Mouse (Mus musculus) frontal cortex, postnatal 14 days (tissue): ENCODE measurements around the gene Dusp8.
"Not testable (repeated sequence)": the region's sequence is repeated elsewhere in the genome, so short reads cannot be mapped to it uniquely, and the experiment has no call there.

ENCODE experiments used
- DNase-seq, 2 experiments: peaks; one replicate each; pipeline ENCODE4 v3.0.0; 2022; ENCODE audit warnings: low spot score in 2 of 2

The Dusp8 gene

DNA sequence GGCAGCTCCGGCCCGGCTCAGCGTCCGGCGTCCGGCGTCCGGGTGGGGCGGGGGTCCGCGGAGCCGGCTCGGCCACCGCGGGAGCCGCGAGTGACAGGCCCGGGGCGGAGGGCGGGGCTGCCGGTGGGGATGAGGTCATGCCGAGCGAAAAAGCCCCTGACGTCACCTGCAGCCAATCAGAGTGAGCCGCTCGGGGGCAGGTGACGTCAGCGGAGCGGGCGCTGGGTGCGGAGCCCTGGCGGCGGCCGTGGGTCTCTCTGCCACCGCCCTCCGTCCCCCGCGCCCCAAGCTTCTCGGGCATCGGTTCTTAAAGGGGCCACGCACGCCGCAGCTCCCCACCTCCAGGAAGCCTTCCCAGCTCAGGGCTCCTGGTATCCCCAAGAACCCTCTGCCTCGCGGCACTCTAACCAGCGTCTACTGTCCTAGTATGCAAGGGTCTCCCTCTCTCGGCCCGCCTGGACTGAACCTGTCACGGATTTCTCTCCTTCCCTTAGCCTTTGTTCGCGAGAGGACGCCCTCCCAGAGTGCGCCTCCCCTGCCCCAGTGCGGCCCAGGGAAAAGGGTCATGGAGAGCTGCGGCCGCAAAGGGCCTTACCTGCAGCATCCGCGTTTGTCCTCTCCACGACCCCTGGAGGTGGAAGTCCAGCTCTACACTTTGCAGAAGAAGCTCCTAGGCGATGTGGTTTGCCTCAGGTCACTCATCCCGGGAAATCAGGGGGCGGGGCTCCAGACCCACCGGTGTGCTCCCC lies at the start of gene Dusp8:
TSS of gene Dusp8 (minus strand) at position 661 of the 749 bp plus-strand sequence.
- DNase-seq = peak; percentile 86 to 95

GRCm38 (mm10) chr7:142144507-142144906 lies 48.9 kb upstream of the Dusp8 start, which contains the start of gene Gm45337:
Gm45337 (minus strand) TSS chr7:142144607.
- no peak for DNase-seq

DNA sequence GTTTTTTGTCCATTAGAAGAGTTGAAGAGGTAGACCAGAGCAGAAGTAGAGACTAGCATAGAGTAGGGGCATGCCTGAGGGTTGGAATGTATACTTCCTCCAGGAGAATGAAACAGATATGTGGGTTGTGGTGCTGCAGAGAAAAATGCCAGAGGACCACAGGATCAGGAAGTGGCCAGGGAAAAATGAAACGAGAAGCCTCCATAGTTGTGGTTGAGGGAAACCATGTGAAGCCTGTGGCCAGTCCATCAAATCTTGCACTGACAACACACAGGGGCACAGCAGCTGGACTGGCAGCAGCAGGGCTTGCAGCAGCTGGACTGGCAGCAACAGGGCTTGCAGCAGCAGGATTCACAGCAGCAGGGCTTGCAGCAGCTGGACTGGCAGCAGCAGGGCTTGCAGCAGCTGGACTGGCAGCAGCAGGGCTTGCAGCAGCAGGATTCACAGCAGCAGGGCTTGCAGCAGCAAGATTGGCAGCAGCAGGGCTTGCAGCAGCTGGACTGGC lies 47.9 kb upstream of the Dusp8 start:
- not testable (repeated sequence) for DNase-seq

GRCm38 (mm10) chr7:142140696-142141095 lies 45.1 kb upstream of the Dusp8 start:
- no peak for DNase-seq

- DNase-seq = not testable (repeated sequence)
These were observed 40.3 kb upstream of the Dusp8 start, which contains the start of gene Gm39115 for GRCm38 (mm10) chr7:142135934-142136333. Gm39115 (minus strand) TSS chr7:142136034.

GRCm38 (mm10) chr7:142134206-142134995 lies 38.8 kb upstream of the Dusp8 start:
- no peak for DNase-seq

- no peak for DNase-seq
These were observed 33.2 kb upstream of the Dusp8 start for GRCm38 (mm10) chr7:142128843-142129242.

DNA sequence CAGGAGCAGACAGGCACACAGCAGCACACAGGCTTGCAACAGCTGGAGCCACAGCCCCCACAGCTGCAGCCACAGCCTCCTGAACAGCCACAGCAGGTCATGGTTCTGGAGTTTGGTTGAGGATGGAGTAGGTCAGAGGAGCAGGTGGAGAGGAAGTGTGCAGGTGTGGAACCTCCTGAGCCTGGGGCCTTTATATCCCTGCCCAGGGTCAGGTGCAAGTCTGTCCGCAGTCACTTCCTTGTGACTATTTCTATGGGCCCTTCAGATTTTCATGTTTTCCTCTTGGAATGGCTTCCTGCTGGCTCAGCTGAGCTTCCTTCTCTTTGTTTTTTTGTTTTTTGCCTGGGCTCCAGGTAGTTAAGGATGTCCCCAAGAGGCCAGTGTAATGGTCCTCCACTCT lies 25.0 kb upstream of the Dusp8 start, which contains the start of gene Gm45618:
TSS of gene Gm45618 (minus strand) at position 101 of the 400 bp plus-strand sequence.
- not testable (repeated sequence) for DNase-seq

- DNase-seq = no peak
These were observed 24.0 kb upstream of the Dusp8 start for GRCm38 (mm10) chr7:142119632-142120031.

DNA sequence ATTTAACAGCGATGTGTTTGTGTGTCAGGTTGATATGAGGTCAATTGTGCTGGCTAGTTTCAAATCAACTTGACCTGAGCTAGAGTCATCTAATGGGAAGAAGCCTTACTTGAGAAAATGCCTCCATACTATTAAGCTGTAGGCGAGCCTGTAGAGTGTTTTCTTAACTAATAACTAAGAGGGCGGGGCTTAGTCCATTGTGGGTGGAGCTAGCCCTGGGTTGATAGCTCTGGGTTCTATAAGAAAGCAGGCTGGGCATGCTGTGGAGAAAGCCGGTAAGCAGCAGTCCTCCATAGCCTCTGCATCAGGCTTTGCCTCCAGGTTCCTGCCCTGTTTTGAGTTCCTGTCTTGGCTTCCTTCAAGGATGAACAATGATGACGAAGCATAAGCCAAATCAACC lies 9.1 kb upstream of the Dusp8 start:
- no peak for DNase-seq

DNA sequence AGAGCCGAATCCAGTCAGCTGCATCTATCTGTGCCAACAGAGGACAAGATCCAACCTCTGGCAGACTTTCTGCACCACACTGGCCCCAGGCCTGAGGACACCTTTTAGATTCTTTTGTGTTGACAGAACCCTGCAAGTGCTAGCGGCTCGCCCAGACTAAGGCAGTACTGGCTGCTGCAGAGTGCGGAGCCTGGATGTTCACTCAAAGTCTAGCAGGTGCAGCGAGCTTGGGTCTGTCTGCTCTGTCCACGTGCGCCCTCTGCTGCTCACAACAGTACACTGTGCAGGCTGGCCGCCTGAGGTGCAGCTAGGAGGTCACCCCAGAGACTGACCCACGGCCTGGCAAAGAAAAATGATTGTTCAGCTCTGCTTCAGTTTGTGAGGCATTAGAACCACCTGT lies 2.1 kb upstream of the Dusp8 start:
- peak; percentile 53 to 73 for DNase-seq

DNA sequence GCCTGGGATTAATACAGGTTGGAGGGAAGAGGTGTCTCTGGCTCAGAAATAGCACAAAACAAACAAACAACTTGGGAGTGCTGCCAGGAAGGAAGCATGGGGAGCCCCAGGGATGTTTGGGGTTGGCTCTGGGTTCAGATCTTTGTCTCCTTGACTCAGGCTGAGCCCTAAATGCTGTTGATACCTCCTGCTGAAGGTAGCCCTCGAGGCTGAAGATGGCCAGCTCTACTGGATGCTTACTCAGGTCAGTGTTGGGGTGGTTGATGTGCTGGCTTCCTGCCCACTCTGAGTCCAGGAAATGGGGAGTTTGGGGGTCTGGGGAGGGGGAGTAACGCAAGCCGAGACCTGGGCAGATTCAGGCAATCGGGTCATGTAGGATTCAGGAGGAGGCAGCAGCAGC lies 1.1 kb upstream of the Dusp8 start:
- no peak for DNase-seq

DNA sequence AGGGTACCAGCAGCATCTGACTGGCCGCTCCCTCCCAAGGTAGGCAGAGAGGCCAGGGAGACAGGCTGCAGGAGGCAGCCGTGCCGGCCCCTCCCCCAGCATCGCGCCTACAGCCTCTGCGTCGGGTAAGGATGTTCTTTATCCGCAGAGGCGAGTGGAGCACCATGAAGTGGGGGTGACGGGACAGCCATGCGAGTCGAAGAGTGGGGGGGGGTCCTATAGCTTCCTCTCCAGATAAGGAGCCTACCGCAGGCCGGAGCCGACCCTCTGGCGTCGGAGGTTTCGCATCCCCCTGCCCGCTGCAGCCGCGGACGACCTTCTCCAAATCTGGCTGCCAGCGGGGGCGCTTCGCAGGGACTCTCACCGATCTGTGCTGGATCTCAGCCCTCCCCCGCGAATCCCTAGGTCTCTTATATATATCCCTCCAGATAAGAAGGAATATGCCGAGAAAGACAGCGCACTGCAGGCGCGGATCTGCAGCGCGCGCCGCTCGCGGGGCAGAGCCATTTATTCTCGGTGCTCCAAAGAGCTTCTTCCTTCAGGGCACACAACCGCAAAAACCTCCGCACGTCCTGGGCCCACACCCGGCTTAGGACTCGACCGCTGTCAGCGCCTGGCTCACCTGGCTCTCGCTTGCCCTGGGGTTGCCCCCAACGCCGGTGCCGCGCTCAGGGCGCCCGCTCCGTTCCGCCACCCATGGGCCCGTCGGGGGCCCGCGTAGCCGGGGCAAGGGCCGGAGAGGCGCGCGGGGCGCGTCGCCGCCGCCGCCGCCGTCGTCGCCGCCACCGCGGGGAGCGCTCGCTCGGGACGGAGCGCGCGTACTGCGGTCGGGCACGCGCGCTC lies 1.1 kb downstream of the Dusp8 start:
- DNase-seq = peak in 1 of 2 experiments; percentile 52

GRCm38 (mm10) chr7:142093696-142094240 lies 1.9 kb downstream of the Dusp8 start:
- DNase-seq = no peak

GRCm38 (mm10) chr7:142092991-142093390 lies 2.7 kb downstream of the Dusp8 start:
- DNase-seq = no peak

- DNase-seq = peak in 1 of 2 experiments; percentile 57
These were observed 3.8 kb downstream of the Dusp8 start for GRCm38 (mm10) chr7:142091848-142092247.

DNA sequence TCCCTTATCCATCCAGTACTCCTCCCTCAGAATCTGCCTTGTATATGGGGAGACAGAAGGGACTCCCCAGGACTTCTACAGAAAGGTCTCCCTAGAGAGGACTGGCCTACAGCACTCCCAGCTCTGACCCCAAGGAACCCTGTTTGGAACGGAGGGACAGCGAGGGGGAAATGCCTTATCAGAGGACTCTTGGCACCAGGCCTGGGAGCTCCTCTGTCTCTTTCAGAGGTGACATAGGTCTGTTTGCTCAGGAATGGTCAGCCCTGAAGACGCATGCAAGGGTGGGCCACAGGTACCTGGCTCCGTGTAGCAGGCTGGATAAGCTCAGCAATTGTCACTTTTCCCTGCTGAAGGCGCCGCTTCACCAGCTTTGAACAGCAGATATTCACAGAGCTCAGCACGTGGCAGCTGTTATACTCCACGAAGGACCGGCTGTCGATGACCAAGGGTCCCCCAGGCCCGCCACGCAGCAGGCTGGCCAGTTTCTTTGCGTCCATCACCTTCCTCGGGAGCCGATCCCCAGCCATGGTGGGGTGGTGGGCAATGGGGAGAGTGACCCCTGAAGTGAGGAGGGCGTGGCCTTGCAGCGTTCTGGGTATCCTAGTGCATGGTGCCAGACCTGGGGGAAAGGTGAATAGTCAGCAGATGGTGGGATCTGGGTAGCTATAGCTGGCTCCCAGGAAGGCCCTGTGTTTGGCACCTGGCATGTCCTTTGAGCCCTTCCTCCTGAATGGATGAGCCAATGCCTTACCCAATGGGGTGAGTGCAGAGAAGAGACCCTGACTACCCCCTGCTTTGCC lies 5.8 kb downstream of the Dusp8 start:
- no peak for DNase-seq

DNA sequence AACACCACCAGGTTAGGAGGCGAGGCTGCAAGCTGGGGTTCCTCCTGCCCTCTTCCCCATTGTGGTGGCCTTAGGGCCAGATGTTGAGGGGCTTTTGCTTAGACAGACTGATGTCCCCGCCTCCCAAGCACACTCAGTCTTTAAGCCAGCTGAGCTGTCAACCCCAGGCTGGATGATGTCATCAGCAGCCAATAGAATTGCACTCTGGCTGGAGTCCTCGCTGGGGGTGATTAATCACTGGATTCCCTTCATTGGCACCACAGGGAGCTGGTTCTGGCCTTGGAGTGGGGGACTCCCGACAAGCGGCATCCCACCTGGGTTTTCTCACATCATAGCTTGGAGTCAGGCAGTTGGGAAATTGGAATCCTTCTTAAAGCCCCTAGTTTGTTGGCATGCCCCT lies 6.8 kb downstream of the Dusp8 start:
- peak in 1 of 2 experiments; percentile 48 for DNase-seq

DNA sequence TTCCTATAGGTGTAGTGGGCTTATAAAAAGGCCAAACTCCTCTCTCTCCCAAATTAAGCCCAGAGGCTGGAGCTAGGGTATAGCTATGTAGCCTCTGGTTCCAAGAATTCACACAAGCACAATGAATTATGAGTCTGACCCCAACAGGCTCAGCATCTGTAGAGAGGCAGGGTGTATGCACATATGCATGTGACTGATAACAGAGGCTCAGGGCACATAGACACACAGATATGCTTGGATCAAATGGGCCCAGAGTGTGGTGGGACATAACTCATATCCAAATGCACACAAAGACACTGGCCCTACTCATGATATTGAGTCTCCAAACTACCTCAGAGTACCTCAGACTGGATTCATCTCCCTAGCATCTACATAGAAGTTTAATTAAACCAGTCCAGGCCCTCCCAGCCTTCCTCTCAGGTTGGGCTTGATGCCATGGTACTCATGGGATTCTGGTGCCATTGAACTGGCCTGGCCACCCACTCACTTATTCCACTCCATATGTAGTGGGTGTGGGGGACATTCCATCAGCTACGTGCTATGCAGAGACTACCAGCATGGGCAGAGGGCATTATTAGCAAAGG lies 8.5 kb downstream of the Dusp8 start:
- no peak for DNase-seq
